Mouse (Mus musculus) heart, embryonic 16.5 days (tissue): Measurements from ENCODE around the gene Grk3. TPM values are rescaled to one million over a fixed set of nuclear protein-coding genes. Genes with fewer than 3 reads are reported as not detected.

ENCODE experiments used
- ATAC-seq: fragments of 200-750 bp; cut with Nextera tagmentation; replicated peaks from 2 replicates; pipeline ENCODE4 v1.8.0; 2017; ENCODE audit warnings: moderate number of reproducible peaks; ENCODE audit not compliant: insufficient read depth, low FRiP score; ENCODE audit errors: extremely low read depth
- H3K27ac ChIP-seq: fragments of 300-500 bp; sonication (generic); 2 replicates; pipeline ENCODE4 v1.5.1; 2014; ENCODE audit warnings: mild to moderate bottlenecking, low read length, control low read depth, moderate library complexity
- H3K27me3 ChIP-seq: fragments of 300-500 bp; sonication (generic); 2 replicates; pipeline ENCODE4 v1.6.1; 2014; ENCODE audit warnings: low read length, mixed read lengths; ENCODE audit not compliant: control insufficient read depth, insufficient read depth
- H3K36me3 ChIP-seq: fragments of 300-500 bp; sonication (generic); 2 replicates; pipeline ENCODE4 v1.6.1; 2014; ENCODE audit not compliant: control insufficient read depth, insufficient read depth
- H3K4me1 ChIP-seq: fragments of 300-500 bp; sonication (generic); 2 replicates; pipeline ENCODE4 v1.6.1; 2014; ENCODE audit warnings: low read length, mixed read lengths; ENCODE audit not compliant: control insufficient read depth, insufficient read depth
- H3K4me2 ChIP-seq: fragments of 300-500 bp; sonication (generic); 2 replicates; pipeline ENCODE4 v1.6.1; 2014; ENCODE audit warnings: low read depth, mild to moderate bottlenecking, control low read depth, low read length
- H3K4me3 ChIP-seq: fragments of 300-500 bp; sonication (generic); 2 replicates; pipeline ENCODE4 v1.5.1; 2014; ENCODE audit warnings: mild to moderate bottlenecking, control low read depth, low read length
- H3K9ac ChIP-seq: fragments of 300-500 bp; sonication (generic); 2 replicates; pipeline ENCODE4 v1.6.1; 2014; ENCODE audit warnings: low read length, control low read depth
- H3K9me3 ChIP-seq: fragments of 300-500 bp; sonication (generic); replicated peaks from 2 replicates; pipeline ENCODE4 v1.6.1; 2016; ENCODE audit warnings: low read length; ENCODE audit not compliant: control insufficient read depth
- WGBS: fragments of 180-500 bp; shearing (Covaris S2); extraction: QIAGEN DNeasy Blood & Tissue Kit; methylation state at CpG from one replicate; pipeline ENCODE4 v1.1.7; 2014; 5-methylcytosine and 5-hydroxymethylcytosine counted together
- polyA plus RNA-seq: library from polyadenylated mRNA; unstranded; fragments of >200 nt; fragmentation: Nextera tagmentation; extraction: Ambion mirVana; gene quantifications from 2 replicates; pipeline ENCODE4 v1.2.1, GENCODE M21; 2015

Grk3 gene
- polyA plus RNA-seq, 1 experiment from 2014 or later, result 23.9 TPM

DNA sequence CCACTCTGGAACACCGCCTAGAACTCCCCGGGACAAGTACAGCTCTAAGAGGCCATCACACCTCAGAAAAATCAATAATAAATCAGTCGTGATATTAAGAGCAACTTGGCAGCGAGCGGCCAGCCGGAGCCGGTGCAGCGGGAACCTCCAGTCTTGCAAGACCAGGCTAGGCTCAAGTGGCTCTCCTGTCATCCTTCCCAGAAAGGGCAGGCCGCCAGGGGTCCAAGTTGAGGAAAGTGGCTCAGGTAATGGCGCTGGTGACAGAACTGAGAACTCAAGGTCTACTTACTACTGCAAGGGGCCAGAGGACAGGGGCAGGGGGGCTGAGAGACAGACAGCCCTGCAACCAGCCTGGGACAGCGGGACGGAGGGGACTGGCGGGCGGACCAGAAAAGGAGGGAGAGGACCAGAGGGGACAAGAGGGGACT lies 769 bp downstream of the Grk3 start:
- Histone ChIP-seq H3K4me1 (peaks cover 28% of the 10 kb centered on the region), H3K27ac (peak overlapping the region; percentile 84), H3K9me3 (no peaks in the 10 kb centered on the region), H3K4me3 (peak overlapping the region; percentile 67), H3K4me2 (peak overlapping the region; percentile 78), H3K27me3 (no peaks in the 10 kb centered on the region), H3K36me3 (no peaks in the 10 kb centered on the region), H3K9ac (peak overlapping the region; percentile 81)
- WGBS, result 1% methylated on average over 14 of the region's 14 CpGs
- ATAC-seq, result peak; percentile 39; the same call in 1 of the 2 replicates

GRCm38 (mm10) chr5:113014111-113014807 lies 1.3 kb downstream of the Grk3 start:
- Histone ChIP-seq H3K9ac (peak overlapping the region; percentile 81), H3K4me3 (peak overlapping the region; percentile 67), H3K4me2 (peak overlapping the region; percentile 78), H3K9me3 (no peaks in the 10 kb centered on the region), H3K27me3 (no peaks in the 10 kb centered on the region), H3K36me3 (no peaks in the 10 kb centered on the region), H3K27ac (peak overlapping the region; percentile 84), H3K4me1 (peaks cover 32% of the 10 kb centered on the region)
- WGBS, result 36% methylated on average over 16 of the region's 16 CpGs
- no peak for ATAC-seq

DNA sequence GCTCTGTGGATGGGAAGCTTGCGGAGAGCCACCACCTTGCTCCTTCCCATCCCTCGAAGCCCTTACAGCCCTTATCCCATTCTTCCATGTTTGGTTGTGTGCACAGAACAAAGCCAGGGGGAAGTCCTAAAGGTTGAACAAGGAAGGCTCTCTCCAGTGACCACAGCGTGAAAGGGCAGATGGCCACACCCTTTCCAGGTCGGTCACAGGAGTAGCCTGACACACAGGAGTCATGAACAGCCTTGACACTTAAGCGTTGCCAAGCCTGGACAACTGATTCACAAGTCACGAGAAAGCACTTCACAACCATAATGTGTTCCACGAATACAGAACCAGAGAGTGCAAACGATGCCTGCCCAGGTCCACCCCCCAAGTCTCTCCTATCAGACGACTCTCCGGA lies 3.7 kb downstream of the Grk3 start:
- H3K4me1 ChIP-seq, result peaks cover 39% of the 10 kb centered on the region
- WGBS, result 80% methylated on average over 10 of the region's 10 CpGs
- no peak for ATAC-seq

GRCm38 (mm10) chr5:113009183-113009820 lies 6.3 kb downstream of the Grk3 start:
- peaks cover 43% of the 10 kb centered on the region for H3K4me1 ChIP-seq
- peak; percentile 20; the same call in 1 of the 2 replicates for ATAC-seq
- H3K27me3 ChIP-seq, result no peaks in the 10 kb centered on the region
- H3K9ac ChIP-seq, result peak overlapping the region; percentile 23; the same call in 1 of the 2 replicates
- 53% methylated on average over 8 of the region's 8 CpGs for whole genome bisulfite sequencing
- no peaks in the 10 kb centered on the region for H3K9me3 ChIP-seq
- peak overlapping the region; percentile 71 for H3K27ac ChIP-seq
- peak overlapping the region; percentile 42 for H3K4me2 ChIP-seq
- no peaks in the 10 kb centered on the region for H3K36me3 ChIP-seq
- H3K4me3 ChIP-seq, result no peak overlapping the region

More for the DNA sequence above, 3.7 kb downstream of the Grk3 start:
- no peaks in the 10 kb centered on the region for H3K9me3 ChIP-seq
- no peak overlapping the region for H3K27ac ChIP-seq
- H3K4me3 ChIP-seq, result no peak overlapping the region
- no peak overlapping the region for H3K9ac ChIP-seq
- no peak overlapping the region for H3K4me2 ChIP-seq
- no peaks in the 10 kb centered on the region for H3K36me3 ChIP-seq
- H3K27me3 ChIP-seq, result no peaks in the 10 kb centered on the region

DNA sequence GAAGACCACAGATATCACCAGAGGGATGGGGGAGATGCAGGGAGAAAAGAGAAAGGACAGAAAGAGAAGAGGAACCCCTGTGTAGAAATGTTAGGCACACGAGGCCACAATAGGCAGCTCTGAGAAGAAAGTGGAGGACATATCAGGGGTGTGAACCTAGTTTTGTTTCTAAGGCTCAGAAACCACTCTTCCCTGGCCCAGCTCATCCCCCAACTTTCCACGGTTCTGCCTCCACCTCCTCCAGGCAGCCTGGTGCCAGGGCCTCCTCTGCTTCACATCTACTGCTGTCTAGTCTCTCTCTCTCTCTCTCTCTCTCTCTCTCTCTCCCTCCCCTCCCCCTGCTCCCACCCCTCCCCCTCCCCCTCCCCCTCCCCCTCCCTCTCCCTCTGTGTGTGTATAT lies 7.1 kb downstream of the Grk3 start:
- no peaks in the 10 kb centered on the region for H3K9me3 ChIP-seq
- no peak overlapping the region for H3K27ac ChIP-seq
- no peaks in the 10 kb centered on the region for H3K27me3 ChIP-seq
- no peak overlapping the region for H3K4me3 ChIP-seq
- 70% methylated on average over 2 of the region's 2 CpGs for WGBS
- H3K9ac ChIP-seq, result no peak overlapping the region
- no peak for ATAC-seq
- H3K4me2 ChIP-seq, result no peak overlapping the region
- peaks cover 38% of the 10 kb centered on the region for H3K4me1 ChIP-seq
- no peaks in the 10 kb centered on the region for H3K36me3 ChIP-seq

DNA sequence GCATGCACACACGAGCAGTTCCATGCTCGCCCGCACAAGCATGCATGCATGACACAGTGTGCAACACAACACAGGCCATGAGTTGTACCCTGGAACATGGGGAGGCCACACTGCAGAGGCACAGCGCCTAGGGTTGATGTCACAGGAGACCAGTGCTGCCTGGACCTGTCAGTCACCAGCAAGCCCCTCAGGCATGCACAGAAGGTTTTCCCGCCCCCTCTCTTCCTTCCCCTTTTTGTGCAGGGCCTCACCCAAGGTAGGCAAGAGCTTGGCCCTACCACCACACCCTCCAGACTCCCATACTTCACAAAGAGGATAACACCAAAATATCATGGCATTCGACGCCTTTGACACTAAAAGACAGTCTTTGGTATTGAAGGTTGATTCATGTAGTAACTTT lies 8.6 kb downstream of the Grk3 start:
- Histone ChIP-seq H3K27me3 (no peaks in the 10 kb centered on the region), H3K9ac (no peak overlapping the region), H3K36me3 (no peaks in the 10 kb centered on the region), H3K27ac (no peak overlapping the region), H3K4me3 (no peak overlapping the region), H3K4me1 (peaks cover 38% of the 10 kb centered on the region), H3K4me2 (no peak overlapping the region), H3K9me3 (no peaks in the 10 kb centered on the region)
- ATAC-seq, result no peak
- WGBS, result 85% methylated on average over 7 of the region's 7 CpGs

GRCm38 (mm10) chr5:113005941-113006391 lies 9.6 kb downstream of the Grk3 start:
- ATAC-seq, result peak; percentile 42; the same call in 1 of the 2 replicates
- Histone ChIP-seq H3K9ac (no peak overlapping the region; the same call in 1 of the 2 replicates), H3K4me3 (no peak overlapping the region), H3K4me2 (no peak overlapping the region), H3K9me3 (no peaks in the 10 kb centered on the region), H3K27me3 (no peaks in the 10 kb centered on the region), H3K36me3 (no peaks in the 10 kb centered on the region), H3K4me1 (peaks cover 38% of the 10 kb centered on the region), H3K27ac (no peak overlapping the region)
- WGBS, result 55% methylated on average over 7 of the region's 7 CpGs

GRCm38 (mm10) chr5:113002821-113003380 lies 12.7 kb downstream of the Grk3 start:
- ATAC-seq, result no peak
- WGBS, result 49% methylated on average over 5 of the region's 5 CpGs
- no peaks in the 10 kb centered on the region for H3K36me3 ChIP-seq
- no peaks in the 10 kb centered on the region for H3K27me3 ChIP-seq
- no peaks in the 10 kb centered on the region for H3K9me3 ChIP-seq
- no peak overlapping the region for H3K9ac ChIP-seq
- H3K4me3 ChIP-seq, result no peak overlapping the region
- H3K4me1 ChIP-seq, result peaks cover 18% of the 10 kb centered on the region
- no peak overlapping the region for H3K27ac ChIP-seq
- no peak overlapping the region for H3K4me2 ChIP-seq

DNA sequence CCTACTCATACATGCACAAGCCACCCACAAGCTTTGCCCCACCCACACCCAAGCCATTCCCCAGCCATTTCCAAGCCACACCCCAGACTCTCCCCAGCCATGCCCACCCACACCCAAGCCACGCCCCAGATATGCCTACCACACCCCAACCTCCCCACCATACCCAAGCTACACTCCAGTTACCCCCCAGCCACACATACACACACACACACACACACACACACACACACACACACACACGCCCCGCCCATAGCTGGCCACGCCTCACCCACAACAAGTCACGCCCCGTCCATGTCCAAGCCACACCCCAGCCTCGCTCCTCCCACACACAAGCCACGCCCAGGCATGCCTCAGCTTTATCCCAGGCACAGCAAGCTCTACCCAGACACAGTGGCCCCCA lies 16.4 kb downstream of the Grk3 start:
- peaks cover 4% of the 10 kb centered on the region; the same call in 1 of the 2 replicates for H3K36me3 ChIP-seq
- H3K27me3 ChIP-seq, result no peaks in the 10 kb centered on the region
- no peak overlapping the region for H3K4me3 ChIP-seq
- H3K4me2 ChIP-seq, result no peak overlapping the region
- 85% methylated on average over 8 of the region's 8 CpGs for WGBS
- no peak overlapping the region for H3K9ac ChIP-seq
- H3K4me1 ChIP-seq, result no peaks in the 10 kb centered on the region
- ATAC-seq, result no peak
- H3K9me3 ChIP-seq, result no peaks in the 10 kb centered on the region
- H3K27ac ChIP-seq, result no peak overlapping the region
